Mouse (Mus musculus) erythroblast, embryonic 14.5 days (primary cell): ENCODE measurements around the gene Selenoo.

ENCODE experiments used
- GATA1 ChIP-seq: IDR thresholded peaks from 2 replicates; pipeline ENCODE4 v1.6.1; 2012; ENCODE audit warnings: low read length, inconsistent platforms, mixed read lengths
- TAL1 ChIP-seq: IDR thresholded peaks from 3 replicates; pipeline ENCODE4 v1.6.1; 2012; ENCODE audit warnings: low read length, inconsistent platforms, mixed read lengths

DNA sequence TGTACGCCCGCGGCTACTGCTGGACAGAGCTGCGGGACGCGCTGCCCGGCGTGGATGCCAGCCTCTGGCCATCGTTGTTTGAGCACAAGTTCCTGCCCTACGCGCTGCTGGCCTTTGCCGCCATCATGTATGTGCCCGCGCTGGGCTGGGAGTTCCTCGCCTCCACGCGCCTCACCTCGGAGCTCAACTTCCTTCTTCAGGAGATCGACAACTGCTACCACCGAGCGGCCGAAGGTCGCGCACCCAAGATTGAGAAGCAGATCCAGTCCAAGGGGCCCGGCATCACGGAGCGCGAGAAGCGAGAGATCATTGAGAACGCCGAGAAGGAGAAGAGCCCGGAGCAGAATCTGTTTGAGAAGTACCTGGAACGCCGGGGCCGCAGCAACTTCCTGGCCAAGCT lies 21.3 kb upstream of the Selenoo start:
- TF ChIP-seq GATA1 (no peak), TAL1 (no peak)
